Mouse (Mus musculus) thymus, adult 2 months (tissue): ENCODE measurements around the gene Vsig10.

Experiments
- CTCF ChIP-seq: fragments of 200-500 bp; IDR thresholded peaks from 2 replicates; pipeline ENCODE4 v1.5.1; 2012; ENCODE audit warnings: mild to moderate bottlenecking, control low read depth, low read length, moderate library complexity, borderline replicate concordance; ENCODE audit not compliant: control insufficient read depth, poor library complexity, insufficient read depth; ENCODE audit errors: extremely low read depth
- POLR2A ChIP-seq: fragments of 200-500 bp; IDR thresholded peaks from 2 replicates; pipeline ENCODE4 v1.6.1; 2012; ENCODE audit warnings: mild to moderate bottlenecking, low read length, control low read depth, moderate library complexity; ENCODE audit not compliant: control insufficient read depth, poor library complexity, insufficient read depth; ENCODE audit errors: extremely low read depth

GRCm38 (mm10) chr5:117355648-117356303 is 36.9 kb downstream of the Vsig10 start:
- TF ChIP-seq CTCF = no peak
- TF ChIP-seq POLR2A = no peak
